Mouse (Mus musculus): ENCODE data around the gene Map2k5.

DNA sequence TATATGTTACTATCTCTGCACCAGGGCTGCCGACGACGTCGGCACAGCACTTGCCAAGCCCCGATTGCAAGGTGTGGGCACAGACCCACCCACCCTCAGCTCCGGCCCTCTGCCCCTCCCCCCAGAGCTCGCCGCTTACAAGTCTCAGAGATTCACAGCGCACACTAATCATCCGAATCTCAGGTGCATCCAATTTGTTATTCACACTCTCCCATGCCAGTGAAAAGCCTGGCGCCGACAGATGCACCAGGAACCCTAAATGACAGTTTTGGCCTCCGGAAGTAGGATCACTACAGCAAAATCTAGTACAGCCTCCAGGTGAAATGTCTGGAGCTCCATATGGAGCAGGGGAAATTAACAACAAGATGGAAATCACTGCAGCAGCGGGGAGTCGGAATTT is 147.4 kb downstream of the Map2k5 start:
- no peak for TF ChIP-seq CTCF (conservative IDR thresholded peaks at IDR 0.05; ENCODE audit: insufficient read depth, insufficient read length, low read depth, low read length)
- TF ChIP-seq POLR2A (IDR thresholded peaks at IDR 0.05; ENCODE audit: low read depth, low read length), result no peak
